Mouse (Mus musculus): ENCODE measurements at regions not wholly inside any gene's neighbourhood (a gene's known extent, or its start where the extent isn't known, plus 50 kb on each side); places are given as distances from the start of the nearest gene placed in this dataset.

DNA sequence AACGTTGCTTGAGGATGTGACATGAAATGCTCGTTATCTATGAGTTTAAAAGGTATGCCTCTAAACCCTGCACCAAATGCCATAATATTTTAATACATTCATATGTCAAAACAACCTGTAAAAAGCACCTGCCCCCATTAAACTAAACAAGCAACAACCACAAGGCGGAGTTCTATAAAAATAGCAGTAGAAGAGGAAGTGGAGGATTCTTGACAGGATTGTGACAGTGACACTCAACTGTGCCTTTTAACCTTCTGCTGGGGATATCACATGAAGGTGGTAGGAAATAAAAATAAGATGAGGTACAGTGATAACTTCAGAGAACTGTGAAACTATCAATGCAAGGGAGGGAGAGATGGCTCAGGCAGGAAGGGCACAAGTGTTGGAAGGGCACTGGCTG is 58.6 kb upstream of the Dbx2 start:
- no peak for DNase-seq (ENCODE audit: low spot score)

DNA sequence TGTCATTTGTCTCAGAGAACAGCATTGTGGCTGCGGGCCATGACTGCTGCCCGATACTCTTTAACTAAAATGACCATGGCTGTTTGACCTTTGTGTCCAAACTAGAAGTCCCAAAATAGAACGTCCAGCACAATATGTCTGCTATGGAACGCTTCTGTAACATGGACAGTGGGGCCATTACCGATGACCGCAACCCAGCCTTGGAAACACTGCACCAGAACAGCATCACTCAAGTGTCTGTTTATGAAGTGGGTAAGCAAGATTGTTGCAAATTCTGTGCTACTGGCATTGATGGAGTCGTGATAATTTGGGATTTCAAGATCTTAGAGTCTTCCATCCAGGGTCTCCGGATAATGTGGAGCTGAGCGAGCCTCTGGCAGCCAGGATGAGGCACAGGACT is 60.2 kb upstream of the Dbx2 start:
- no peak for DNase-seq (ENCODE audit: low spot score)

DNA sequence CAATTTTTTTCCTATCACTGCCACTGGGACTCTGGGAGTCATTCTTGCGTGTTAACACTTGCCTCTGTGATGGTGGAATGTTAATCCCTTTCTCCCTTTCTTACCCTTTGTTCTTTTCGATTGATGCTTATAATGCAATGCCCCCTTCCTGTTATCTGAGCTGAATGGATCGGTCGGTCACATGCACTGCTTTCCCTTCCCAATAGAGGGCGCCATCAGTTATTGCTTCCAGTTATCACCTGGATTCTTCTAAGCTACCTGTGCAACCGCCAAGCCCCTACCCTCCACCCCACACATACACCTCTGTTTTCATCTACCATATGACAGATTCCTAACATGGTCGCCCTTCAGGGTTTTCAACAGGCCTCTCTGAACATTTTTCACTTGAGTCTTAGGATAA is 66.9 kb upstream of the Ano6 start:
- DNase-seq (ENCODE audit: low spot score): no peak

DNA sequence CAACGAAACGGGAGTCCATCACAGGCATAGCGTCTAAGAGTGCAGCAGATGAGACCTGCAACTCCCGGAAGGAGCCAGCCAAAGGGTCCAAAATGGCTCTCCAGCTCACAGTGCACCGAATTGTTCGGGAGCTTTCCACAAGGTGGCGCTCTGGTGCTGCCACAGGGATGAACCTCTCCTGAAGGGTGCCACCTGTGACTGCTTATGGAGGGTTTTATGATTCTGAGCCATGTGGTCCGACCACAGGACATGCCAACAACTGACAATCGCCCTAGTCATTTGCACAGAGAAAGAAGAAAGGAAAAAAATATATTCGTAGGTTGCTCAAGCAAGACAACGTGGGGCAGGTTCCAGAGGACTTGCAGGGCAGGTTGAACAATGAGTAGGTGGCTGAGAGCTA is 64.8 kb upstream of the Ano6 start:
- DNase-seq (ENCODE audit: low spot score): peak; percentile 20

DNA sequence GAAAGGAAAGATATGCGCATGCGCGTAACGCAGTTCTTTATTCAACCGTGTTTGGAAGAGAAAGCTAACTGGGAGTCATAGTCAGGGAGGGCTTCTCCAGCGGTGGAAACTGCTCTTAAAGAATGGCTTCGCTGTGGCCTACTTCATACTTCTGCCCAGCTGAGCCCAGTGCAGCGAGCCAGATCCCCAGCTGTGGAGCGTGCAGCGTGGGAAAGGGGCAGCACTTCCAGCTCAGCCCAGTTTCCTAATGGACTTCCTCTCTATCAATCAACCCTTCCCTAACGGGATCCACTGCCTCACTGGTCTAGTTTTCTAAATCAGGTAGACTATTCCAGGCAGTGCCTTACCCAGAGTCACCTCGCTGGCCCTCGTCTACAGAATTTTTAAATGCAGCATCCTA is 64.1 kb upstream of the Ano6 start:
- DNase-seq (ENCODE audit: low spot score): no peak

DNA sequence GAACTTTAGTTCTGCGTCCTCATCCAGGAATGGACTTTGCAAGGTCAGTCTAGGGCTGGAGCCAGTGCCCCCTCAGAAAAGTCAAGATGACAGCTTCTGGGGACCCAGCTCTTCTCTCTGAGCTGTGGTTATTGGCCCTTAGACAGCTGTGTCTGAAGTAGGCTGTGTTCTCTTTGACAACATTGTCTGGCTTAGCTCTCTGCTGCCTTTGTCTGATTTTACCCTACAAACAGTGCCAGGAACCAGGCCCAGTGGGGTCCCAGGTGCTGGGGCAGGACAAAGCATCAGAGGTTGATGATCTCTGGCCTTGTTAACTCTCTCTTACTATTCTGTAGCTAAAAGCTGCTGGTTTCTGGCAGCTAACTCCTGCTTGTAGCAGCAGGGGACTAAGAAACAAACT is 54.9 kb upstream of the Ano6 start:
- DNase-seq (ENCODE audit: low spot score): no peak
